Mouse (Mus musculus) ES-E14 (cell line): ENCODE results near the gene Olfr1175-ps.

Experiments
- HCFC1 ChIP-seq: IDR thresholded peaks from 2 replicates; pipeline ENCODE4 v1.6.1; 2012; ENCODE audit warnings: low read length, inconsistent platforms, borderline replicate concordance; ENCODE audit not compliant: insufficient read depth
- MAFK ChIP-seq: IDR thresholded peaks from 2 replicates; pipeline ENCODE4 v1.6.1; 2014; ENCODE audit warnings: mild to moderate bottlenecking, low read depth, low read length, inconsistent platforms; ENCODE audit not compliant: insufficient read depth
- ZC3H11A ChIP-seq: IDR thresholded peaks from 2 replicates; pipeline ENCODE4 v1.6.1; 2012; ENCODE audit warnings: low read depth, mild to moderate bottlenecking, inconsistent platforms, low read length, borderline replicate concordance
- ZNF384 ChIP-seq: IDR thresholded peaks from 2 replicates; pipeline ENCODE4 v1.6.1; 2012; ENCODE audit warnings: low read depth, low read length, inconsistent platforms

DNA sequence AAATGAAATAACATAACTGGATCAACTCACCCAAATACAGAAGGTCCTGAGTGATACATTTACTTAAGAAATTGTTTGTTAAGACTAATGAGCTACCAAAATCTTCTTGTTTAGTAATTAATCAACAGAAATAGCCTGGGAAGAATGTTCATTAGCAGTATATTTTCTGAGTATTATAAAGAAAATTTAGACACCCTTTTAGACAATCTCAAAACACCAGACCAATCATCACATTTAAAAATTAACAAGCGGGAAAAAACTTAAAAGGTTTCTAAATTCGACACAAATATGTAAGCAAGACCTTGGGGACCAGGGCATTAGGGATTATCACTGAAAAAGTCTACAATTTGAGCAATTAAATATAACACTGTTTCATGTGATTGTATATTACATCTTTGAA lies at the start of gene Olfr1175-ps:
- TF ChIP-seq HCFC1 (no peak), ZC3H11A (no peak), MAFK (no peak), ZNF384 (no peak)
